Mouse (Mus musculus) liver, adult 2 months (tissue): Measurements from ENCODE around the gene Insyn1. TPM values are rescaled to one million over a fixed set of nuclear protein-coding genes. Genes with fewer than 3 reads are reported as not detected.
A peak's percentile ranks its signal among the peaks of the same experiment; 100 is the strongest.

Source experiments
- DNase-seq: peaks from one replicate; pipeline ENCODE4 v3.0.0-alpha.2; 2011; ENCODE audit warnings: low read depth, low spot score; ENCODE audit errors: extremely low read depth
- H3K27ac ChIP-seq: fragments of 200-500 bp; replicated peaks from 2 replicates; pipeline ENCODE4 v1.5.1; 2012; ENCODE audit warnings: low read depth, mild to moderate bottlenecking, control low read depth, inconsistent platforms, low read length; ENCODE audit not compliant: insufficient read depth
- H3K27me3 ChIP-seq: fragments of 200-500 bp; 2 replicates; pipeline ENCODE4 v1.6.1; 2012; ENCODE audit warnings: mild to moderate bottlenecking, moderate library complexity, low read length, inconsistent platforms; ENCODE audit not compliant: control insufficient read depth, insufficient read depth
- H3K36me3 ChIP-seq: fragments of 200-500 bp; 2 replicates; pipeline ENCODE4 v1.6.1; 2012; ENCODE audit warnings: low read length, inconsistent platforms; ENCODE audit not compliant: control insufficient read depth, insufficient read depth
- H3K4me1 ChIP-seq: fragments of 200-500 bp; 2 replicates; pipeline ENCODE4 v1.6.1; 2011; ENCODE audit warnings: low read length; ENCODE audit not compliant: control insufficient read depth, insufficient read depth
- H3K4me3 ChIP-seq: fragments of 200-500 bp; 2 replicates; pipeline ENCODE4 v1.5.1; 2011; ENCODE audit warnings: low read depth, mild to moderate bottlenecking, control low read depth, low read length, moderate library complexity; ENCODE audit not compliant: insufficient read depth
- H3K79me2 ChIP-seq: fragments of 200-500 bp; 2 replicates; pipeline ENCODE4 v1.6.1; 2012; ENCODE audit warnings: inconsistent platforms, mild to moderate bottlenecking, low read length, moderate library complexity; ENCODE audit not compliant: control insufficient read depth, insufficient read depth
- H3K9ac ChIP-seq: fragments of 200-500 bp; 2 replicates; pipeline ENCODE4 v1.6.1; 2012; ENCODE audit warnings: low read depth, mild to moderate bottlenecking, control low read depth, inconsistent platforms, low read length
- CTCF ChIP-seq: fragments of 200-500 bp; IDR thresholded peaks from 2 replicates; pipeline ENCODE4 v1.5.1; 2011; ENCODE audit warnings: low read depth, low read length, control low read depth
- POLR2A ChIP-seq: fragments of 200-500 bp; IDR thresholded peaks from 2 replicates; pipeline ENCODE4 v1.6.1; 2011; ENCODE audit warnings: low read length, control low read depth; ENCODE audit not compliant: insufficient read depth; ENCODE audit errors: extremely low read depth
- WGBS: fragments of 180-500 bp; shearing (Covaris S2); methylation state at CpG from one replicate; pipeline ENCODE4 v1.1.7; 2018; 5-methylcytosine and 5-hydroxymethylcytosine counted together
- polyA plus RNA-seq: library from polyadenylated mRNA; depleted of rRNA; stranded (reverse); fragments of >200 nt; gene quantifications from 2 replicates; pipeline ENCODE4 v1.2.3, GENCODE M21; 2012
- total RNA-seq: library from RNA; depleted of rRNA; stranded (reverse); fragments of >200 nt; gene quantifications from 2 replicates; pipeline ENCODE4 v1.2.3, GENCODE M21; 2014

Insyn1 gene
- total and polyA plus RNA-seq, 2 experiments: 0.09 TPM; not detected in 1

- Histone ChIP-seq H3K9ac (no peak overlapping the region), H3K27me3 (no peaks in the 10 kb centered on the region), H3K4me3 (no peak overlapping the region), H3K4me1 (no peaks in the 10 kb centered on the region), H3K36me3 (no peaks in the 10 kb centered on the region), H3K79me2 (no peaks in the 10 kb centered on the region), H3K27ac (no peak overlapping the region)
- 77% methylated on average over 6 of the region's 6 CpGs for WGBS
- no peak for DNase-seq
- TF ChIP-seq CTCF: no peak
- TF ChIP-seq POLR2A: no peak
These were observed 17.9 kb upstream of the Insyn1 start for GRCm38 (mm10) chr9:58470466-58470865.

GRCm38 (mm10) chr9:58473211-58473815 lies 15.1 kb upstream of the Insyn1 start:
- H3K4me1 ChIP-seq: no peaks in the 10 kb centered on the region
- H3K27ac ChIP-seq: no peak overlapping the region
- H3K36me3 ChIP-seq: no peaks in the 10 kb centered on the region
- TF ChIP-seq POLR2A (no peak), CTCF (no peak)
- WGBS: 53% methylated on average over 8 of the region's 8 CpGs
- DNase-seq: peak; percentile 45
- no peaks in the 10 kb centered on the region; the same call in 1 of the 2 replicates for H3K27me3 ChIP-seq
- H3K79me2 ChIP-seq: no peaks in the 10 kb centered on the region
- no peak overlapping the region for H3K4me3 ChIP-seq
- no peak overlapping the region for H3K9ac ChIP-seq

- Histone ChIP-seq H3K4me3 (no peak overlapping the region), H3K79me2 (no peaks in the 10 kb centered on the region), H3K4me1 (no peaks in the 10 kb centered on the region; the same call in 1 of the 2 replicates), H3K9ac (no peak overlapping the region), H3K36me3 (no peaks in the 10 kb centered on the region), H3K27me3 (peaks cover 19% of the 10 kb centered on the region), H3K27ac (no peak overlapping the region)
- 29% methylated on average over 3 of the region's 3 CpGs for WGBS
- TF ChIP-seq CTCF: no peak
- no peak for TF ChIP-seq POLR2A
- no peak for DNase-seq
These were observed 1.3 kb upstream of the Insyn1 start for GRCm38 (mm10) chr9:58487076-58487475.

- 12% methylated on average over 13 of the region's 13 CpGs for WGBS
- TF ChIP-seq CTCF (no peak), POLR2A (no peak)
- Histone ChIP-seq H3K4me1 (no peaks in the 10 kb centered on the region; the same call in 1 of the 2 replicates), H3K36me3 (no peaks in the 10 kb centered on the region), H3K9ac (no peak overlapping the region), H3K27ac (no peak overlapping the region), H3K79me2 (no peaks in the 10 kb centered on the region), H3K4me3 (no peak overlapping the region), H3K27me3 (peaks cover 19% of the 10 kb centered on the region)
- DNase-seq: no peak
These were observed 896 bp downstream of the Insyn1 start for GRCm38 (mm10) chr9:58489133-58489864.

- Histone ChIP-seq H3K27me3 (peaks cover 19% of the 10 kb centered on the region), H3K4me3 (no peak overlapping the region), H3K36me3 (no peaks in the 10 kb centered on the region), H3K4me1 (no peaks in the 10 kb centered on the region; the same call in 1 of the 2 replicates), H3K27ac (no peak overlapping the region), H3K79me2 (no peaks in the 10 kb centered on the region), H3K9ac (no peak overlapping the region)
- WGBS: 19% methylated on average over 7 of the region's 7 CpGs
- no peak for DNase-seq
- no peak for TF ChIP-seq POLR2A
- TF ChIP-seq CTCF: no peak
These were observed 1.4 kb downstream of the Insyn1 start for GRCm38 (mm10) chr9:58489865-58490165.

GRCm38 (mm10) chr9:58490391-58490790 lies 2.0 kb downstream of the Insyn1 start:
- Histone ChIP-seq H3K27ac (no peak overlapping the region), H3K4me1 (no peaks in the 10 kb centered on the region; the same call in 1 of the 2 replicates), H3K79me2 (no peaks in the 10 kb centered on the region), H3K27me3 (peaks cover 19% of the 10 kb centered on the region), H3K4me3 (no peak overlapping the region), H3K9ac (no peak overlapping the region), H3K36me3 (no peaks in the 10 kb centered on the region)
- TF ChIP-seq POLR2A (no peak), CTCF (no peak)
- DNase-seq: no peak
- WGBS: 86% methylated on average over 2 of the region's 2 CpGs
